Mouse (Mus musculus) brain, embryonic 14.5 days (tissue): ENCODE data around the gene Tspan31.

ENCODE experiments used
- CTCF ChIP-seq: fragments of 200-500 bp; IDR thresholded peaks from 2 replicates; pipeline ENCODE4 v1.5.1; 2012; ENCODE audit warnings: inconsistent platforms, mild to moderate bottlenecking, moderate library complexity, borderline replicate concordance; ENCODE audit not compliant: insufficient read depth, insufficient read length; ENCODE audit errors: extremely low read depth
- POLR2A ChIP-seq: fragments of 200-500 bp; IDR thresholded peaks from 2 replicates; pipeline ENCODE4 v1.6.1; 2012; ENCODE audit warnings: mild to moderate bottlenecking, inconsistent platforms, borderline replicate concordance; ENCODE audit not compliant: poor library complexity, insufficient read depth, insufficient read length, severe bottlenecking; ENCODE audit errors: extremely low read depth

- no peak for TF ChIP-seq CTCF
- TF ChIP-seq POLR2A, result no peak
These were observed 1.1 kb upstream of the Tspan31 start for GRCm38 (mm10) chr10:127071203-127071602.
